In genomic region chr16:33481148-33481547, GRCm38 (mm10) we compare ENCODE assay signal across 8 mouse cellular contexts. TPM values are rescaled to one million over a fixed set of nuclear protein-coding genes. Genes with fewer than 3 reads are reported as not detected.
A peak's percentile ranks its signal among the peaks of the same experiment; 100 is the strongest.
DNase-seq lines count a peak whose midpoint lies in the region; ATAC-seq lines count a peak whose summit lies in the region.

No protein-coding gene starts in this region.

- ATAC-seq in erythroid progenitor cell, adult 5-6 weeks (replicated peaks; ENCODE audit: low FRiP score, poor library complexity, severe bottlenecking), result peak; percentile 70; the same call in 1 of the 2 replicates
- peak; percentile 67 for ATAC-seq in megakaryocyte, adult 5-6 weeks (ENCODE audit: poor library complexity, severe bottlenecking)

- peak; percentile 17 to 48 for DNase-seq in heart, adult 18-20 months
- no peak for DNase-seq in heart, adult 8-10 months (ENCODE audit: low spot score)
- peak; percentile 26 for DNase-seq in thymus, postnatal 0 days (ENCODE audit: low spot score)
- no peak for DNase-seq in thymus, postnatal 10 days (ENCODE audit: low spot score in 2 of 2)
- no peak for DNase-seq in gastrocnemius, adult 18-20 months (ENCODE audit: low spot score)
- DNase-seq in urinary bladder, postnatal 4 days (ENCODE audit: low spot score in 2 of 2), result no peak

RNA-seq across cellular contexts. Expression of gene Slc12a8, which starts 36.0 kb away (rescaled TPM):
- total RNA-seq in heart, adult 18-20 months (2021), result under 1 TPM; 0.31 to 0.47 TPM
- under 1 TPM; 0.34 to 0.72 (median 0.47) TPM for total RNA-seq in heart, adult 8-10 months (2022)
- polyA plus RNA-seq in thymus, postnatal 0 days (2015; fragmentation: Nextera tagmentation; extraction: Ambion mirVana), result 0.10 and 0.48 TPM in 2 replicates
- not detected in 2 replicates for total RNA-seq in erythroid progenitor cell, adult 5-6 weeks (2015; ENCODE audit: low replicate concordance)
- not detected in 2 replicates for total RNA-seq in erythroid progenitor cell, adult 5-6 weeks (2017; ENCODE audit: low replicate concordance)
- total RNA-seq in megakaryocyte, adult 5-6 weeks (2015), result not detected in 2 replicates
- not detected in 2 replicates for total RNA-seq in megakaryocyte, adult 5-6 weeks (2017)
- under 1 TPM; 0.09 to 0.17 TPM for total RNA-seq in gastrocnemius, adult 18-20 months (2021)

Comparison
In these comparisons a context has a peak if more than half of its experiments do, and no peak if none do; other contexts are left out.
1. DNase-seq: peak in heart, adult 18-20 months (2 of 2) and thymus, postnatal 0 days (single experiment); none in heart, adult 8-10 months (single experiment), thymus, postnatal 10 days (0 of 2), gastrocnemius, adult 18-20 months (single experiment) and urinary bladder, postnatal 4 days (0 of 2).